Mouse (Mus musculus) heart, embryonic 11.5 days (tissue): ENCODE data around the gene Tcl1b1. TPM values are rescaled to one million over a fixed set of nuclear protein-coding genes. Genes with fewer than 3 reads are reported as not detected.
A peak's percentile ranks its signal among the peaks of the same experiment; 100 is the strongest.
"Not testable (repeated sequence)": the region's sequence is repeated elsewhere in the genome, so short reads cannot be mapped to it uniquely, and the experiment has no call there.

Experiments used
- ATAC-seq: fragments of 200-750 bp; cut with Nextera tagmentation; replicated peaks from 2 replicates; pipeline ENCODE4 v1.8.0; 2017; ENCODE audit warnings: moderate library complexity; ENCODE audit not compliant: insufficient number of reproducible peaks, low FRiP score, low TSS enrichment
- H3K27ac ChIP-seq: fragments of 300-500 bp; sonication (generic); 2 replicates; pipeline ENCODE4 v1.5.1; 2014; ENCODE audit warnings: mild to moderate bottlenecking, low read depth, low read length
- H3K27me3 ChIP-seq: fragments of 300-500 bp; sonication (generic); 2 replicates; pipeline ENCODE4 v1.6.1; 2014; ENCODE audit warnings: mild to moderate bottlenecking, low read length, mixed read lengths; ENCODE audit not compliant: control insufficient read depth, insufficient read depth
- H3K36me3 ChIP-seq: fragments of 300-500 bp; sonication (generic); 2 replicates; pipeline ENCODE4 v1.6.1; 2014; ENCODE audit warnings: mild to moderate bottlenecking, low read length, moderate library complexity, mixed read lengths; ENCODE audit not compliant: control insufficient read depth, insufficient read depth
- H3K4me1 ChIP-seq: fragments of 300-500 bp; sonication (generic); 2 replicates; pipeline ENCODE4 v1.6.1; 2014; ENCODE audit warnings: low read length; ENCODE audit not compliant: control insufficient read depth, insufficient read depth
- H3K4me2 ChIP-seq: fragments of 300-500 bp; sonication (generic); 2 replicates; pipeline ENCODE4 v1.6.1; 2014; ENCODE audit warnings: mild to moderate bottlenecking, moderate library complexity
- H3K4me3 ChIP-seq: fragments of 300-500 bp; sonication (generic); 2 replicates; pipeline ENCODE4 v1.5.1; 2014; ENCODE audit warnings: low read depth, low read length
- H3K9ac ChIP-seq: fragments of 300-500 bp; sonication (generic); 2 replicates; pipeline ENCODE4 v1.6.1; 2014; ENCODE audit warnings: mild to moderate bottlenecking, low read depth, low read length, moderate library complexity
- H3K9me3 ChIP-seq: fragments of 300-500 bp; sonication (generic); replicated peaks from 2 replicates; pipeline ENCODE4 v1.6.1; 2016; ENCODE audit warnings: low read length; ENCODE audit not compliant: control insufficient read depth
- WGBS: fragments of 180-500 bp; shearing (Covaris S2); extraction: QIAGEN DNeasy Blood & Tissue Kit; methylation state at CpG from one replicate; pipeline ENCODE4 v1.1.7; 2014; ENCODE audit not compliant: insufficient replicate concordance; 5-methylcytosine and 5-hydroxymethylcytosine counted together
- polyA plus RNA-seq: library from polyadenylated mRNA; unstranded; fragments of >200 nt; fragmentation: Nextera tagmentation; extraction: Ambion mirVana; gene quantifications from 2 replicates; pipeline ENCODE4 v1.2.1, GENCODE M21; 2014

Tcl1b1 gene
- not detected in 2 replicates for polyA plus RNA-seq

- H3K4me3 ChIP-seq: no peak within 1 kb of the TSS
- no peak within 1 kb of the TSS for H3K9ac ChIP-seq
- H3K9me3 ChIP-seq: no peaks in the 10 kb centered on the region
- WGBS: 61% methylated on average over 4 of the region's 4 CpGs
- H3K4me1 ChIP-seq: no peaks in the 10 kb centered on the region
- H3K4me2 ChIP-seq: no peak within 1 kb of the TSS
- no peak for ATAC-seq
- no peaks in the 10 kb centered on the region for H3K36me3 ChIP-seq
- H3K27ac ChIP-seq: no peak within 1 kb of the TSS
- H3K27me3 ChIP-seq: no peaks in the 10 kb centered on the region
Measured at GRCm38 (mm10) chr12:105159390-105159789, at the start of gene Tcl1b1. Gene Tcl1b1, plus strand, starts transcription at chr12:105159690.

GRCm38 (mm10) chr12:105109812-105110211 lies 49.7 kb upstream of the Tcl1b1 start:
- ATAC-seq: no peak
- 61% methylated on average over 4 of the region's 4 CpGs for WGBS

GRCm38 (mm10) chr12:105112321-105112988 lies 47.0 kb upstream of the Tcl1b1 start:
- ATAC-seq: no peak
- peaks cover 16% of the 10 kb centered on the region for H3K4me1 ChIP-seq
- H3K4me3 ChIP-seq: no peak overlapping the region
- WGBS: 35% methylated on average over 13 of the region's 13 CpGs
- no peak overlapping the region for H3K27ac ChIP-seq
- no peak overlapping the region for H3K4me2 ChIP-seq
- no peaks in the 10 kb centered on the region for H3K9me3 ChIP-seq
- no peaks in the 10 kb centered on the region for H3K36me3 ChIP-seq
- H3K27me3 ChIP-seq: no peaks in the 10 kb centered on the region
- H3K9ac ChIP-seq: no peak overlapping the region

More at GRCm38 (mm10) chr12:105109812-105110211, 49.7 kb upstream of the Tcl1b1 start:
- no peaks in the 10 kb centered on the region for H3K27me3 ChIP-seq
- H3K9me3 ChIP-seq: no peaks in the 10 kb centered on the region
- peaks cover 16% of the 10 kb centered on the region for H3K4me1 ChIP-seq
- no peak overlapping the region for H3K4me3 ChIP-seq
- no peaks in the 10 kb centered on the region for H3K36me3 ChIP-seq
- H3K9ac ChIP-seq: peak overlapping the region; percentile 43; the same call in 1 of the 2 replicates
- H3K4me2 ChIP-seq: no peak overlapping the region
- 0 out of 2 replicates have a peak overlapping the region, but pooled peaks have one; percentile 41 for H3K27ac ChIP-seq

- H3K9me3 ChIP-seq: no peaks in the 10 kb centered on the region
- H3K27me3 ChIP-seq: no peaks in the 10 kb centered on the region
- 0 out of 2 replicates have a peak, but pooled peaks cover 4% of the 10 kb centered on the region for H3K4me1 ChIP-seq
- no peak overlapping the region for H3K9ac ChIP-seq
- WGBS: 80% methylated on average over 1 of the region's 1 CpGs
- H3K27ac ChIP-seq: no peak overlapping the region
- H3K4me2 ChIP-seq: no peak overlapping the region
- no peak overlapping the region for H3K4me3 ChIP-seq
- no peak for ATAC-seq
- H3K36me3 ChIP-seq: no peaks in the 10 kb centered on the region
Measured at GRCm38 (mm10) chr12:105116648-105117047, 42.8 kb upstream of the Tcl1b1 start.

- Histone ChIP-seq H3K36me3 (no peaks in the 10 kb centered on the region), H3K27me3 (no peaks in the 10 kb centered on the region), H3K4me2 (no peak overlapping the region), H3K9ac (no peak overlapping the region), H3K27ac (no peak overlapping the region), H3K9me3 (no peaks in the 10 kb centered on the region), H3K4me3 (no peak overlapping the region), H3K4me1 (no peaks in the 10 kb centered on the region)
- WGBS: 71% methylated on average over 6 of the region's 6 CpGs
- no peak for ATAC-seq
Measured at GRCm38 (mm10) chr12:105125362-105125761, 34.1 kb upstream of the Tcl1b1 start.

GRCm38 (mm10) chr12:105126516-105126915 lies 33.0 kb upstream of the Tcl1b1 start:
- no peaks in the 10 kb centered on the region for H3K9me3 ChIP-seq
- H3K4me1 ChIP-seq: no peaks in the 10 kb centered on the region
- WGBS: 48% methylated on average over 4 of the region's 4 CpGs
- no peak overlapping the region for H3K4me2 ChIP-seq
- no peak overlapping the region for H3K4me3 ChIP-seq
- ATAC-seq: no peak
- H3K27ac ChIP-seq: no peak overlapping the region
- H3K9ac ChIP-seq: no peak overlapping the region
- no peaks in the 10 kb centered on the region for H3K27me3 ChIP-seq
- H3K36me3 ChIP-seq: no peaks in the 10 kb centered on the region

- Histone ChIP-seq H3K9me3 (no peaks in the 10 kb centered on the region), H3K4me1 (no peaks in the 10 kb centered on the region), H3K36me3 (no peaks in the 10 kb centered on the region), H3K27me3 (no peaks in the 10 kb centered on the region), H3K9ac (no peak overlapping the region), H3K27ac (no peak overlapping the region), H3K4me3 (no peak overlapping the region), H3K4me2 (no peak overlapping the region)
- whole genome bisulfite sequencing: 73% methylated on average over 2 of the region's 2 CpGs
- no peak for ATAC-seq
Measured at GRCm38 (mm10) chr12:105127607-105128006, 31.9 kb upstream of the Tcl1b1 start.

- not testable (repeated sequence) for H3K9me3 ChIP-seq, ATAC-seq, H3K9ac ChIP-seq, H3K27ac ChIP-seq, H3K4me1 ChIP-seq, H3K4me3 ChIP-seq, H3K27me3 ChIP-seq, H3K4me2 ChIP-seq, H3K36me3 ChIP-seq
- 58% methylated on average over 3 of the region's 3 CpGs for WGBS
Measured at GRCm38 (mm10) chr12:105129494-105130205, 29.8 kb upstream of the Tcl1b1 start.
